Mouse (Mus musculus): ENCODE measurements around the gene Csad.

DNA sequence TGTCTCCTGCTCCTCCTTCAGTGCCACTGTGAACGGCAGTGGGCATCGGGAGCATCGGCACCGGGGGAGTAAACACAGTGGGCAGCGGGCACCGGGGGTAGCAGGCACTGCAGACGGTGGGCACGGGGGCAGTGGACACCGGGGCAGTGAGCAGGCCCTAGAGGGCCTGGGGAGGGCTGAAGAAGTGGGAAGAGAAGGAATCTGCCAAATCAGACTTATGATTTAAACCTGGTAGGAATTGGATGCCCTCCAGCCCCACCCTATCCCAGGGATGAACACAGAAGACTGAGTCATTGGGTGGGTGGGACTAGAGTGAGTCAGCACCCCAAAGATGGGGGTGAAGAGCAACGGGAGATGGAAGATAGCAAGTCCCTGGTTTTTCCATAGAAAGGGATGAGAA is 59.2 kb downstream of the Csad start:
- TF ChIP-seq POLR2A (IDR thresholded peaks at IDR 0.05; ENCODE audit: low read depth, low read length) (no peak), CTCF (IDR thresholded peaks at IDR 0.05; ENCODE audit: extremely low read depth, insufficient read length, insufficient replicate concordance, low read depth, low read length) (no peak)

Measured in small intestine, adult 2 months (tissue).